Mouse (Mus musculus) gastrocnemius, postnatal 4 days (tissue): Measurements from ENCODE around the gene Rtl6. TPM values are rescaled to one million over a fixed set of nuclear protein-coding genes. Genes with fewer than 3 reads are reported as not detected.

Experiments
- DNase-seq, 2 experiments: peaks; one replicate each; pipeline ENCODE4 v3.0.0; 2021 to 2022; ENCODE audit warnings: low spot score in 2 of 2, mixed read lengths in 2 of 2
- total RNA-seq, 2 experiments: library from RNA; stranded (reverse); gene quantifications; 2 replicates each; pipeline ENCODE4 v1.2.3; 2021

Gene Rtl6
- total RNA-seq, 2 experiments from 2014 or later, result 8.1 to 9.7 TPM

GRCm38 (mm10) chr15:84538974-84539588 lies 18.5 kb downstream of the Rtl6 start:
- DNase-seq, result no peak

GRCm38 (mm10) chr15:84537117-84537516 lies 20.5 kb downstream of the Rtl6 start:
- no peak for DNase-seq

GRCm38 (mm10) chr15:84536611-84537010 lies 21.0 kb downstream of the Rtl6 start:
- no peak for DNase-seq

GRCm38 (mm10) chr15:84535953-84536352 lies 21.7 kb downstream of the Rtl6 start:
- DNase-seq, result no peak

- no peak for DNase-seq
Measured at GRCm38 (mm10) chr15:84532211-84532610, 25.4 kb downstream of the Rtl6 start.

- no peak for DNase-seq
Measured at GRCm38 (mm10) chr15:84531535-84531934, 26.1 kb downstream of the Rtl6 start.

- DNase-seq, result no peak
Measured at GRCm38 (mm10) chr15:84526921-84527320, 30.7 kb downstream of the Rtl6 start.

GRCm38 (mm10) chr15:84525222-84525883 lies 32.3 kb downstream of the Rtl6 start:
- DNase-seq, result no peak

- DNase-seq, result no peak
Measured at GRCm38 (mm10) chr15:84522953-84523689, 34.5 kb downstream of the Rtl6 start.

GRCm38 (mm10) chr15:84521486-84521885 lies 36.1 kb downstream of the Rtl6 start:
- DNase-seq, result no peak

GRCm38 (mm10) chr15:84518540-84518939 lies 39.1 kb downstream of the Rtl6 start:
- no peak for DNase-seq

- DNase-seq, result no peak
Measured at GRCm38 (mm10) chr15:84512626-84513296, 44.9 kb downstream of the Rtl6 start.

- no peak for DNase-seq
Measured at GRCm38 (mm10) chr15:84509981-84510380, 47.6 kb downstream of the Rtl6 start.

- DNase-seq, result no peak
Measured at GRCm38 (mm10) chr15:84509161-84509560, 48.5 kb downstream of the Rtl6 start.

GRCm38 (mm10) chr15:84506026-84506425 lies 51.6 kb downstream of the Rtl6 start:
- DNase-seq, result no peak

- DNase-seq, result no peak
Measured at GRCm38 (mm10) chr15:84504895-84505294, 52.7 kb downstream of the Rtl6 start.

Other genes starting within 250 kb of the Rtl6 start
- gene Parvg, start 233.8 kb downstream of the Rtl6 start, total RNA-seq, result 1 to 10 TPM; 2.8 to 3.8 TPM
- gene Shisal1, start 110.7 kb downstream of the Rtl6 start, total RNA-seq, result 10 to 100 TPM; 26.2 to 44.1 TPM
- gene Prr5, start 111.8 kb upstream of the Rtl6 start, total RNA-seq, result 10 to 100 TPM; 22.8 to 24.6 TPM
- gene Arhgap8, start 162.2 kb upstream of the Rtl6 start, total RNA-seq, result under 1 TPM; 0.39 to 0.47 TPM